Mouse (Mus musculus) heart, embryonic 16.5 days (tissue): Measurements from ENCODE around the gene 1500009C09Rik. TPM values are rescaled to one million over a fixed set of nuclear protein-coding genes. Genes with fewer than 3 reads are reported as not detected.

ENCODE experiments used
- ATAC-seq: fragments of 200-750 bp; cut with Nextera tagmentation; replicated peaks from 2 replicates; pipeline ENCODE4 v1.8.0; 2017; ENCODE audit warnings: moderate number of reproducible peaks; ENCODE audit not compliant: insufficient read depth, low FRiP score; ENCODE audit errors: extremely low read depth
- H3K27ac ChIP-seq: fragments of 300-500 bp; sonication (generic); 2 replicates; pipeline ENCODE4 v1.5.1; 2014; ENCODE audit warnings: mild to moderate bottlenecking, low read length, control low read depth, moderate library complexity
- H3K27me3 ChIP-seq: fragments of 300-500 bp; sonication (generic); 2 replicates; pipeline ENCODE4 v1.6.1; 2014; ENCODE audit warnings: low read length, mixed read lengths; ENCODE audit not compliant: control insufficient read depth, insufficient read depth
- H3K36me3 ChIP-seq: fragments of 300-500 bp; sonication (generic); 2 replicates; pipeline ENCODE4 v1.6.1; 2014; ENCODE audit not compliant: control insufficient read depth, insufficient read depth
- H3K4me1 ChIP-seq: fragments of 300-500 bp; sonication (generic); 2 replicates; pipeline ENCODE4 v1.6.1; 2014; ENCODE audit warnings: low read length, mixed read lengths; ENCODE audit not compliant: control insufficient read depth, insufficient read depth
- H3K4me2 ChIP-seq: fragments of 300-500 bp; sonication (generic); 2 replicates; pipeline ENCODE4 v1.6.1; 2014; ENCODE audit warnings: low read depth, mild to moderate bottlenecking, control low read depth, low read length
- H3K4me3 ChIP-seq: fragments of 300-500 bp; sonication (generic); 2 replicates; pipeline ENCODE4 v1.5.1; 2014; ENCODE audit warnings: mild to moderate bottlenecking, control low read depth, low read length
- H3K9ac ChIP-seq: fragments of 300-500 bp; sonication (generic); 2 replicates; pipeline ENCODE4 v1.6.1; 2014; ENCODE audit warnings: low read length, control low read depth
- H3K9me3 ChIP-seq: fragments of 300-500 bp; sonication (generic); replicated peaks from 2 replicates; pipeline ENCODE4 v1.6.1; 2016; ENCODE audit warnings: low read length; ENCODE audit not compliant: control insufficient read depth
- WGBS: fragments of 180-500 bp; shearing (Covaris S2); extraction: QIAGEN DNeasy Blood & Tissue Kit; methylation state at CpG from one replicate; pipeline ENCODE4 v1.1.7; 2014; 5-methylcytosine and 5-hydroxymethylcytosine counted together
- polyA plus RNA-seq: library from polyadenylated mRNA; unstranded; fragments of >200 nt; fragmentation: Nextera tagmentation; extraction: Ambion mirVana; gene quantifications from 2 replicates; pipeline ENCODE4 v1.2.1, GENCODE M21; 2015

1500009C09Rik gene
- polyA plus RNA-seq, 1 experiment from 2014 or later, result not detected

GRCm38 (mm10) chr15:82209295-82210050 lies 42.7 kb upstream of the 1500009C09Rik start:
- H3K27me3 ChIP-seq, result peaks cover 82% of the 10 kb centered on the region
- no peak overlapping the region for H3K9ac ChIP-seq
- H3K4me2 ChIP-seq, result no peak overlapping the region
- no peak overlapping the region for H3K4me3 ChIP-seq
- H3K9me3 ChIP-seq, result no peaks in the 10 kb centered on the region
- WGBS, result 80% methylated on average over 13 of the region's 13 CpGs
- no peaks in the 10 kb centered on the region for H3K36me3 ChIP-seq
- H3K4me1 ChIP-seq, result peaks cover 24% of the 10 kb centered on the region
- ATAC-seq, result no peak
- H3K27ac ChIP-seq, result no peak overlapping the region

GRCm38 (mm10) chr15:82210801-82211200 lies 41.4 kb upstream of the 1500009C09Rik start:
- ATAC-seq, result no peak
- H3K27ac ChIP-seq, result no peak overlapping the region
- H3K9me3 ChIP-seq, result no peaks in the 10 kb centered on the region
- H3K27me3 ChIP-seq, result peaks cover 91% of the 10 kb centered on the region
- H3K9ac ChIP-seq, result no peak overlapping the region
- H3K36me3 ChIP-seq, result no peaks in the 10 kb centered on the region
- H3K4me3 ChIP-seq, result no peak overlapping the region
- 56% methylated on average over 1 of the region's 1 CpGs for WGBS
- H3K4me2 ChIP-seq, result no peak overlapping the region
- peaks cover 24% of the 10 kb centered on the region for H3K4me1 ChIP-seq

- no peak overlapping the region for H3K27ac ChIP-seq
- peak overlapping the region; percentile 47 for H3K4me3 ChIP-seq
- peaks cover 24% of the 10 kb centered on the region for H3K4me1 ChIP-seq
- peak overlapping the region; percentile 65 for H3K4me2 ChIP-seq
- ATAC-seq, result no peak
- H3K9me3 ChIP-seq, result no peaks in the 10 kb centered on the region
- H3K36me3 ChIP-seq, result no peaks in the 10 kb centered on the region
- H3K27me3 ChIP-seq, result peaks cover 93% of the 10 kb centered on the region
- 3% methylated on average over 11 of the region's 11 CpGs for WGBS
- no peak overlapping the region for H3K9ac ChIP-seq
These were observed 40.9 kb upstream of the 1500009C09Rik start for GRCm38 (mm10) chr15:82211281-82211680.

- under 1% methylated on average over 103 of the region's 112 CpGs for WGBS
- Histone ChIP-seq H3K27me3 (peaks cover 92% of the 10 kb centered on the region), H3K4me2 (peak overlapping the region; percentile 65), H3K4me3 (peak overlapping the region; percentile 47), H3K36me3 (no peaks in the 10 kb centered on the region), H3K4me1 (peaks cover 20% of the 10 kb centered on the region), H3K9me3 (no peaks in the 10 kb centered on the region), H3K27ac (no peak overlapping the region), H3K9ac (peak overlapping the region; percentile 4)
- peak; percentile 57; the same call in 1 of the 2 replicates for ATAC-seq
These were observed 40.1 kb upstream of the 1500009C09Rik start for GRCm38 (mm10) chr15:82211911-82212751.

DNA sequence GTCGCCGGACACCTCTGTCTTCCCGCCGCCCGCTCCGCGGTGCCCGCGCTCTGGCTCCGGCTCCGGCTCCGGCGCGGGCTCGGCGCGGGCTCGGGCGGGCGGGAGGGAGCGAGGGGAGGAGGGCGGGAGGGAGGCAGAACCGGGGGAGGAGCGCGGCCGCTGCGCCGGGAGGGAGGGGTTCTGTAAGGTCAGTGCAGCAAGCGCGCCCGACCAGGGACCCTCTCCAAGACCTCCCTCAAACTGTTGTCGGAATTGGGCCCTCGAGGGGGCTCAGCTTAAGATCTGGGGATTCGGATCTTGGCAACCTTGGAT lies 39.5 kb upstream of the 1500009C09Rik start, which contains the start of gene Shisa8:
Shisa8 (minus strand) TSS at position 64 of the 312 bp plus-strand sequence.
- Histone ChIP-seq H3K27ac (no peak within 1 kb of the TSS), H3K9ac (peak within 1 kb of the TSS; percentile 4), H3K4me1 (peaks cover 17% of the 10 kb centered on the region), H3K4me2 (peak within 1 kb of the TSS; percentile 65), H3K9me3 (no peaks in the 10 kb centered on the region), H3K27me3 (peaks cover 89% of the 10 kb centered on the region), H3K36me3 (no peaks in the 10 kb centered on the region), H3K4me3 (peak within 1 kb of the TSS; percentile 47)
- WGBS, result 1% methylated on average over 30 of the region's 34 CpGs
- no peak for ATAC-seq

- 16% methylated on average over 4 of the region's 4 CpGs for WGBS
- Histone ChIP-seq H3K36me3 (no peaks in the 10 kb centered on the region), H3K27me3 (peaks cover 87% of the 10 kb centered on the region), H3K9ac (no peak overlapping the region), H3K4me3 (no peak overlapping the region; the same call in 1 of the 2 replicates), H3K4me1 (peaks cover 17% of the 10 kb centered on the region), H3K9me3 (no peaks in the 10 kb centered on the region), H3K4me2 (no peak overlapping the region), H3K27ac (no peak overlapping the region)
- ATAC-seq, result no peak
These were observed 39.0 kb upstream of the 1500009C09Rik start for GRCm38 (mm10) chr15:82213222-82213621.

- no peak overlapping the region for H3K4me3 ChIP-seq
- H3K36me3 ChIP-seq, result no peaks in the 10 kb centered on the region
- no peaks in the 10 kb centered on the region for H3K9me3 ChIP-seq
- no peak overlapping the region for H3K4me2 ChIP-seq
- ATAC-seq, result no peak
- no peak overlapping the region for H3K27ac ChIP-seq
- H3K4me1 ChIP-seq, result peaks cover 17% of the 10 kb centered on the region
- H3K9ac ChIP-seq, result no peak overlapping the region
- peaks cover 65% of the 10 kb centered on the region for H3K27me3 ChIP-seq
- WGBS, result 38% methylated on average over 11 of the region's 11 CpGs
These were observed 36.7 kb upstream of the 1500009C09Rik start for GRCm38 (mm10) chr15:82215332-82216046.

DNA sequence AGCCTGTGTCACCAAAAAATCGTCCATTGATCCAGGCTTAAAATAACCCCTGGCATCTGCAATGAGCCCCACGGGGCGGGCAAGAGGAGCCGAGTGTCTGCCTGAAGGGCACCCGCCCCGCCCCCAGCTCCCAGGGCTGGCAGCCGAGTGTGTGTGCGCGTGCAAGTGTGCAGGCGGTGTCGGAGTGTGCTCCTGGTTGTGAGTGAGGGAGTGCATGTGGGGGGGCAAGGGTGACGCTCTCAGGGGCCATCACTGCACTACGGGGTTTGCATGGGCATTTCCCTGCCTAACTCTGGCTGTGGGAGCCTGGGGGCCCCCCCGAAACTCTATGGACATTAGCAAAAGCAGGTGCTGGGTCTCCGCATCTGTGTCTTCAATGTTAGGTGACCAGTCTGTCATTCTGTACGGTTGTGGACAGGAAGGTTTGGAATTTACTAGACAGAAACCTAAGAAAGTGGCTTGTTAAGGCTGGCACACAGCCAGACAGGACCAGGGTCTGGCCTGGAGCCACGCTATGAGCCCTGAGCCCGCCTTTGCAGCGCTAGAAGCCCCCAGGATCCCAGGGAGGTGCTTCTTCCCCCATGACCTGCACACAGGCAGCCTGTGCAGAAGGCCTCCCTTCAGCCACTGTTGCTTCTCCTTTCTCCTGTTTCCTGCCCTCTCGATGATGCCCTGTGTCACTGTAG lies 35.9 kb upstream of the 1500009C09Rik start:
- Histone ChIP-seq H3K4me3 (no peak overlapping the region), H3K9ac (no peak overlapping the region), H3K27ac (no peak overlapping the region), H3K4me2 (0 out of 2 replicates have a peak overlapping the region, but pooled peaks have one; percentile 14), H3K4me1 (peaks cover 17% of the 10 kb centered on the region), H3K9me3 (no peaks in the 10 kb centered on the region), H3K27me3 (peaks cover 57% of the 10 kb centered on the region), H3K36me3 (no peaks in the 10 kb centered on the region)
- WGBS, result 39% methylated on average over 20 of the region's 20 CpGs
- no peak for ATAC-seq
